Mouse (Mus musculus) mesoderm, embryonic 11.5 days (tissue): ENCODE results near the gene Sall1.
A peak's percentile ranks its signal among the peaks of the same experiment; 100 is the strongest.

Experiments used
- DNase-seq: peaks from one replicate; pipeline ENCODE4 v3.0.0-alpha.2; 2012; ENCODE audit warnings: low read depth, low spot score

Gene Sall1

DNA sequence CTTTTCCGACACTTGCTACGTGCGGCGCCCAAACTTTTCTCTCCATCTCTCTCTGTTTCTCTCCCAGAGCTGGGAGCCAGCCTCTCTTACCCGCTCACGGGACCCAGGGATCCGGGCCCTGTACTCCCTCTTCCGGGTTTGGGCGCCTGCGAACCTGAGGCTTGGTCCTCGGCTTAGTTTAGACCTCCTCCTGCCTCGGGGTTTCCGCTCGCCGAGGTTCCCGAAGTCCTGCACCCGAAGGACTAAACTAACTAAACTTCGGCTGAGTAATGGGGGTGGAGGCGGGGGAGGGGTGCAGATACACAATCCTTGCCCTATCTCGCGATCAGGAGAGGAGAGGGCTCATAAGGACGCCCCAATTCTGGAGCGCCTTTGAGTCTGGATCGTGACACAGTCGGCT lies at the start of gene Sall1:
Gene Sall1, minus strand, starts transcription at position 223 of the 400 bp plus-strand sequence.
- peak; percentile 48 for DNase-seq

DNA sequence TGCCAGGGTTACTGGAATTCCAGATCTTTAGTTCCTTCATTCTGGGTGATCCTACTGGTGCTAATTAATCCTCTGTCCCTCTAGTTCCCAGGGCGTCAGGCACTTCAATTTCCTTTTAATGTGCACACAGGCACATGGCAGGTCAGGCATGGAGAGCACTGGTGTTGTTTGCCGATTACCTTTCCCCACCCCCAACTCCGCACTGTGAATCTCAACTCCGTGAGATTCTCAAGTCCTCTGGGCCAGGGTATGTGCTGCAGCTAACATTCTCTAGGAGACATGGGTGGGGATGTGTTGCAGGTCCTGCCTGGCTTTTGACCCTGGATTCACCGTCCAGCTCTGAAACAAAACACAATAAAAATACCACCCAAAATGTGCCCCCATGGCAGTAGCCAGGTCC lies 46.0 kb upstream of the Sall1 start:
- no peak for DNase-seq

DNA sequence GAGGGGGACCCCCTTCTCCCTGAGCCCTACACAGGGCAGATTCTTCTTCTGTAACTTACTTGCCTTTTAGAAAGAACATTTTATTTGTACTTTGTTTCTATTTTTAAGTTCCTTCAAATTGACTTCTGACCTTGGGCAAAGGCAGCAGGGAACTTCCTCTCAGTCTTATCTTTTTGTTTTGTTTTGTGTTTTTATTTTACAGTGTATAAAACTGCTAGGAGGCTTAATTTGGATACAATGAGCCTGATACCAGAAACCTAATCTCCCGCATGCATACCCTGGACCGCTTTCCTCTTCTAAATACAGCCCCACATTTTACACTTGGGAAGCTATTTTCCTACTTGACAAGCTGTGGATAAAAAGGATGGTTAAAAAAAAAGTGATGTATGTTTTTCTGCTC lies 35.2 kb upstream of the Sall1 start:
- no peak for DNase-seq

DNA sequence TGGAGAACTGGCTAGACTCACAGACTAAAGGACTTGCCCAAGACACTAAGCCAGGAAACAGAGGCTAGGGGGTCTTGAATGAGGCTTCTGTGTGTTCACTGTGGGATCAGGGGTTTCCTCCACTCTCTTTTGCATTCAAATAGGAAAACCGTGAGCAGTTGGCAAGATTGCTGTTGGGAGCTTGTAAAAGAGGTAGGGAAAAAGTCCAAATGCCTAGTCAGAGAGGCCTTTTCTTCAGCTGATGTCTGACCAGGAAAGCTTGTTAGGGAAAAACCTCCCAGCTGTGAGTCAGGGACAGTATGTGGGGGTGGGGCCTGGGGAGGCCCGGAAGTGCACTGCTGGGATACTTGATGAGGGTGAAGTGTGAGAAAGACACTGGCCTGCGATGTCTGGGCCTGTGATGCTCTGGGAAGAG lies 29.0 kb upstream of the Sall1 start:
- DNase-seq: no peak

DNA sequence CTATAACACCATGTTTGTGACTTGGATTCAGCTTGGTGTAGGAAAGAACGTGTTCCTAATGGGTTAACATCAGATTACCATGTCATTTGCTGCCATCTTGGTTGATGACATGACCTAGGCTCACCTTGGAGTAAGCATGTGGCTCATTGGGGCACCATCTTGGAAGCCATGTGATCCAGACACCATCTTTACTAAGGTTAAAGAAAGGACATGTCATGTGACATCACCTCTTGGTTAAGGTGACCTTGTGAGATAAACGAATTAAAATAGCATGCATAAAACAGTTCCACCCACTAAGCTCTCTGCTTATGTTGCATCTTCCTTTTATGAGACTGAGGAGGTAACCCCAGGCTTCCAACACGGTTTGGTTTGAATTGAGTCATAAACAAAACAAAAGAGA lies 23.5 kb upstream of the Sall1 start:
- DNase-seq: no peak

DNA sequence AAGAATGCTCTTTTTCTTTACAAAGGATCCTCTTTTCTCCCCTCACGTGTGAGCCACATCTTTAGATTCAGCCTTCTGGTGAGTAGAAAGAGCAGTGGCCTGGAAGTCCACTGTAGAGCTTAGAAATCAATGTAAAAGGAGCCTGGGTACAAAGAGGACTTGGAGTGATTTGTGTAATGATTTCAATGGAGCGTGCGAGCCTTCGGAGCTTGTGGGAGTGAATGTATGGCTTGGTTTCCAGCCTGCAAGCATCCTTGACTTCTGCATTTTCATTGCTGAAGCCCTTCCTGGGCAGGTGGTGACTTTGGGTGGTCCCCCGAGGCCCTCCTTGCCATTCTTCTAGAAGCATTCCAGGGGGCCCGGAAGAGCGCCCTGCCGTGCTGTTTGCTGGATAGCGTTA lies 20.1 kb upstream of the Sall1 start:
- DNase-seq: peak; percentile 33

DNA sequence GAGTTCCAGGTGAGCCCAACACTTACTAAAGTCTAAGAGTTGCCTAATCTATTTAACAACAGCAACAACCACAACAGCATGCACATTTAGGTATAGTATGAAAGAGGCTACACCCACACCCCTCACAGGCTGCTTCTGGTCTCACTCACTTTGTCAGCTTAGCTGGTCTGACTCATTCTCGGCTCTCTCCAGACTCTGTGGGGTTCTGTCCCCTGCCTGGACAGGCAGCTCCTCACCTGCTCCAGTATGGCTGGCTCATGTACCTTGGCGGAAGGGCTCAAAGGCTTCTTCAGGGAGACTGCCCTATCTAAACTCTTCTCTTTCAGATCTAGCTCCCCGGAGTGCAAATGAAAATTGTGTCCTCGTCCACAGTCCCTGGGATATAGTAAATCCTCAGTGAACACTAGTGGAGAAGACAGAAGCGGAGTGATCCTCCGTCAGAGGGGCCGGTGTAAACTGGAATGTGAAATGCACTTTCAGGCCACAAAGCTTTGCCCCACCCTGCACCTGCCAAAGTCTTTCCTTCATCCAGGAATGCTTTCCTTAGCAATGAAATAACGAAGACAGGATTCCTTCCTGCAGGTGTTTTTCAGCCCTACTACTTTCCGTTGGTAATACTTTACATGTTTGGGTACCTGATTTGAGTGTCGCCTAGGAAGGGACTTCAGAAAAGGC lies 19.5 kb upstream of the Sall1 start:
- DNase-seq: no peak

DNA sequence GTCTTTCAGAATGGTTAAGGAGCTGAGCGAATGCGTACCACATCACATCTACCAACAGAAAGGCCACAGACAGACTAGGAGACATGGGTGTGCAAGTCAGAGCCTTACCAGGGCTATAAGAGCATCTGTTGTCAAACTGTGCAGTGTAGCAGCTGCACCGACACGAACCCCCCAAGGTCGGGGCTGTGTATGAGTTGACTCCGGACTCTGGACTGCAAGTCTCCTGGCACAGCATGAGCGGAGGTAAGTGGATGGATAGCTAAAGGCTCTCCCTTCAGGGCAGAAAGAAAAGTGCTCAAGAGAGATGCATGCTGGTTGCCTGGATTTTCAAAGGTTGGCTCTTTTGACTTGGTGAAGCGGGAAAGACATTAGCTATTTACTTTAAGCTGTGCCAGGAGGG lies 16.8 kb upstream of the Sall1 start:
- no peak for DNase-seq

DNA sequence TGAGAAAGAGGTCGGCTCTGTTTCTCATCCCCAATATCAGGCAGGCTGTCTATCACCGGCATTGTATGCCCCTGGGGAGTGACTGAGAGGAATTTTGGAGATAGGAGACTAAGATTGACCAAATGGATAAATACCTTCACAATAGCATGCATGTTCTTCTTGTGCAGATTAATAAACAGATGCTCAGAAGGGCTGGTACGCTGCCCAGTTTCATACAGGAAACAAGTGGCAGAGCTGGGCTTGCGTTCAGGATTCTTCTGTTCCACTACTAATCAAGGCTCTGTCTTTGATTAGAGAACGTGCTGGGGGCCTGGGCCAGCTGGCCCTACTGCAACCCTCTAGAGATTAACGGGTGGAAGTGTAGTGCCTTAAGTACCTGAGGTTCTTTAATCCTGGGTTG lies 15.5 kb upstream of the Sall1 start:
- DNase-seq: no peak

DNA sequence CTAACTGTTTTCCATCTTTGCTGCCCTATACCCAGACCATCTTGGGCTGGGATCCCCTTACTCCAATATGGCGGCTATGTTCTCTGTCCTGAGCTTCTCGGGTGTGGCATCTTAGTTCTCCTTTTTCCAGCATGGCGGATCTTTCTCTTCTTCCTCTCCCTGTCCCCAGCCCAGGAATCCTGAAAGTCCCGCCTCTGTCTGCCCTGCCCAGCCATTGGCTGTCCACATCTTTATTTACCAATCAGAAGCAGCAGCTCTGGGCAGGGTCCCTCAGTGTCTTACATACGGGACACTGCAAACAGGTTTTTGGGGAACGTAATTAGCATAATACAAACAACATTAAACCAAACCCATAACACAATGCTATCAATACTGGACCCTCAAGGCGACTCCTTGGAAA lies 8.9 kb upstream of the Sall1 start:
- no peak for DNase-seq

DNA sequence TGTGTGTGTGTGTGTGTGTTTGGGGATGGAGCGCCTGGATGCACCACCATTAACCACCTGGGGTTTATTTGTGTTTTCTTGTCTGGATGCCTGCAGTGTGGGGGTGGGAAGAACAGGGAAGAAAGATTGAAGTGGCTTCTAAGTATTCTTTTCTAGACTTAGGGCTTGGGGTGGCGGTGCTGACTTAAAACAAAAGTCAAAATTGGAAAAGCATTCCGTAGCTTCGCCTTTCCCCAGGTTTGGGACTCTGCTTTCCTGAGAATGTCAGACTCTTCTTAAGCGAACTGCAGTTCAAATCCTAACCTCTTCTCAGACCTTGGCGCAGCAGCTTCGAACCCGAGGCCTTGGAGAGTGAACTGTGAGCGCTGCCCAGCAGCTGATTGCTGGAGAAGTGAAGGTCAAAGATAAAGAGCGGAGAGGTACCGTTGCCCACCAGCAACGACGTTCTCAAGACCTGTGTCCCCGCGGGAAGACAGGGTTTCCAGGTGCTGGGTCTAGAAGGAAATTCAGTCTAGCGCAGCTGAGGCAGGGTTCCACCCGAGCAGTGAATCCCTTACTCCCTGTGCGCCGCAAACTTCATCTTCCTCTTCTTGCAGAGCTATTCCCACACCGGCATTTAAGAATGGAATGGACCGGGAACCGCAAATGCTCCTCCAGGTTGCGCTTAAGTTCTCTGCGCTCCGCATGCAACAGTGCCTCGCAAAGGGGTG lies 2.8 kb upstream of the Sall1 start:
- peak; percentile 56 for DNase-seq

DNA sequence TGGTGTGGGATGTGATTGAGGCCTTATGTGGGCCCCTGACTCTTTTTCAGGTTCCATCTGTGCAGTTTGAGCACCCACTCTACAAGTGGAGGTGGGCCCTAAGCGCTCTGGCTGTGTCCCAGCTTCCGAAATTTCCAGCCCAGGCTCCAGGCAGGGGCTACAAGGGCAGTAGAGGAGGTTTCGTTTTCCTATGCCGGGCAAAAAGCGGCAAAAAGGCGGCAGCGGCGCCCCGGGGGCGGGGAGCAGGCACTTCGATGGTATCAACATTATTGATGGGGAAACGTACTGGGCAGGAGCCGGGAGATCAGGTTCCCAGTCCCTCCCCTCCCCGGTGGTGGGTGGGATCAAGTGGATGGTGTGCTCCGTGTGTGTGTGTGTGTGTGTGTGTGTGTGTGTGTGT lies 2.3 kb upstream of the Sall1 start:
- DNase-seq: peak; percentile 74

DNA sequence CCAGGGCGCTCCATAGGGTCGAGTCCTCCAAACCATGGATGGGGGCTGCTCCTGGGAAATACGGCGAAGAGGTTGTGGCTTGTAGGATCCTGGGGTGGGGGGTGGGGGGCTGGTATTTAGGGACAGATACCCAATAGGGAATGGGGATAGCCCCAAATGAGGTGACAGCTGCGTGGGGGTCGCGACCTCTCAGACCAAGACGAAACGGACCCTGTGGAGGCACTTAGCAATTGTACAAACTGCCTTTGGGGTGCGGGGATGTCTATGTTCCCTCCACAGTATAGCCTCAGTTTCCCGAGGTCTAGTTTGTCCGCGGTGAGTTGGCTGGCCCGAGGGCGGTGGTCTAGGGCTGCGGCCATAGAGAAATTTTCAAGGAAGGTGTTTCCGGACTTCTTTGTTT lies 1.8 kb upstream of the Sall1 start:
- DNase-seq: no peak

DNA sequence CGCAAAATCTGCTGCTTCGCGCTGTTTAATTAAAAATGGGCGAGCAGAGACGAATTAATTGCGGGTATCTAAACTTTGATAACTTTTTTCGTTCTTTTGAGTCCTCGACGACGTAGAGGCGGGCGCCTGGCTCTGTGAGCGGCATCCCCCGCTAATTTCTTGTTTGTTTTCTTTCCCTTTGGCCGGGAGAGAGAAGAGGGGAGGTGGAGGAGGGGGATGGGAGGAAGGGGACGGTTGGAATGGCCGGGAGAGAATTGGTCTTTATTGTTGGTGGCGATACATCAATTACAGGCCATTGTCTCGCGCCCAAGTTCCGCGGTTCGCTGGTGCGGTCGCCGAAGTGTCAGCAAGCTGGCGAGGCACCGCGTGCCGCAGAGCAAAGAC lies 1.2 kb upstream of the Sall1 start:
- DNase-seq: peak; percentile 71

DNA sequence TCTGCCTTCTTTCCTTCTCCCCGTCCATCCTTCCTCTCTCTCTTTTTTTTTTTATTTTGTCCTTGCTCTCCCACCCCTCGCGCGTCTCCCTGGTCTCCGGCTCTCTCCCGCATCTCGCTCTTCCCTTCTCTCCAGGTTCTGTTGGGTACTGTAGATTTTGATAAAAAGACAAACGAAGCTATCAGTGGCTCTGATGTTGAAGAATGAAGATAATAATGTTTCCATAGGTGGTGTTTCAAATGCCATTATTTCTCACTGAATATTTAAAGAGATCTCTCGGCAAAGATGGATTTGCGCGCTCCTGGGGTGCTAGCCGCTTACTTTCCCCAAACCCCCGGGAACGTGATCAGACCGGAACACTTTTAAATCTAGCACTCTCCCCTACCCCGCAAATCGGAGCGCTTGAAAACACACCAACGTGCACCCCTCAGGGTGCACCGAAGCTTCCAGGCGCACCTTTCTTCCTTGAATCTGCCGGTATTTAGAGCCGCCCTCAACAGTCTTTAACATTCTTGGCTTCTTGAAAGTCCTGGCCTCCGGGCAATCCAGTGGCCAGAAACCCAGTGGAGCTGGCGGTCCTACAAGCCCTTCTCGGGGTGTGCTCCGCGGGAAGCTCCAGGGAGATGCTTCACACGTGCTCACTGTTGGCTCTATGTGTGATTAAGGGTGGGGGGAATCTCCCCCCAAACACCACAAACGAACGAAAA lies 702 bp upstream of the Sall1 start:
- DNase-seq: peak; percentile 44

DNA sequence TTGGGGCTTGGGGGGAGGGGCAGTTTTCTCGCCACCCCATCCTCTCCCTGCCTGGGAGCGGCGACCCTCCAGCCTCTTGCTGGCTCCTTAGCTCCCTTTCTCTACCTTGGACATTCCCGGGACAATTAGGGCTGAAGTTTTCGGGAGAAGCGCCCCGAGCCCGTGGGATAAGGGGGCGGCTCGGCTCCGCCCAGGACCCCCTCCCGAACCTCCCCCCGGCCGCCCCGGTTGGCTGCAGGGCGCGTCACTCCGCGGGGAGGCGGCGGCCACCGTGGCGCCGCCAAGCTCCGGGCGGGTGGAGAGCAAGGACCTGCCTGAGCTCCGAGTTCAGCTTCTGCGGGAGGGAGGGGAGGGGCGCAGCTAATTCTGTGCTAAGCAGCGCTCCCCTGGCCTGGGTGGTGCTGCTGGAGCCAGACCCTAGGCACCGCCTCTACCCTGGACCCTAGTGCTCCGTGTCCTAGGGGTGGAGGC lies 556 bp downstream of the Sall1 start:
- DNase-seq: peak; percentile 88

DNA sequence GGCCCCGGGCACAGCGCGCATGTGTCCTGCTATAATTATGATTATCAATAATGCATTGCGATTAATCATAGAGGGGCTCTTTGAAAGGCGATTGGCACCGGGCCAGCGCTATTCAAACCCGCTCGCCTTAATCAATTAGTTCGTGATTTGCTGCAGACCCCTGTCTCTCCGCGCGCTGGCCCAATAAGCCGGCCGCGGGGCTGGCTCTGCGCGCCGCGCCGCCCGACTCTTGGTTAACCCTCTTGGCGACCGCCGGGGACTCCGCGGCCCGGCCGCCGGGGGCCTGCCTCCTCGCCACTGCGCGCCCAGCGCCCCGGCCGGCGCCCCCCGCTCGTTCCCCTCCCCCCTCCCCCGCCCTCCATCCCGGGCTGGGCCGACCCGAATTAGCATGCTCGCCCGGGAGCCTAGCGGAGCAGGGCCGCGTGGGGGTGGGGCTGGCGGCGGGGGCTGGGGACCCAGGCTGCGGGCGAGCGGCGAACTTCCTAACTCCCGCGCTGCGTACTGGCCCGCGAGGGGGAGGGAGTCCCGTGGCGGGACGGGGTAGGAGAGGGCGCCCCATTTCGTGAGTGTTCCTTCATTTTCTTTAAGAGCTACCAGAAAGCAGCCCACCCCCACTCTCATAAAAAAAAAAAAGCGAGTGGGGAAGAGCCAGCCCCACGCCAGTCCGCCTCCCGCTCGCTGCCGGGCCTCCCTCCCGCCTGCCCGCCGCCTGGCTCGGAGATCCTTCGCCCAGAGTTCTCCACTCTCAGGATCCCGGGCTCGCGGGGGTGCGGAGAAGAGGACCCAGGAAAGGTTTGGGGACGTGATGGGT lies 1.2 kb downstream of the Sall1 start:
- peak; percentile 91 for DNase-seq

DNA sequence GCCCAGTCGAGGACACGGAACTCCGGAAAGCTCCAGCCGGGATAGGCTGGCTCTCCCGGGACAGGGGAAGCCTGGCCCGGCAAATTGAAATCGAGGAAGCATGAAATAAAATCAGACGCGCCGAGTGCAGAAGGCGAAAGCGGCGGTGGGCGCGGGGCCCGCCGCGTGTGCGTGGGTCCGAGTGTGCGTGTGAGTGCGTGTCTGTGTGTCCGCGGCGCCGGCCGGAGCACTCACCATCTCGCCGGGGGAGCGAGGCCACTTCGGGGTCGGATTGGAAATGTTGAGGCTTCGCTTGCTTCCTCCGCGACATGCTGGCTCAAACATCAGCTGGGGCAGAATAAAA lies 1.9 kb downstream of the Sall1 start:
- DNase-seq: peak; percentile 51

DNA sequence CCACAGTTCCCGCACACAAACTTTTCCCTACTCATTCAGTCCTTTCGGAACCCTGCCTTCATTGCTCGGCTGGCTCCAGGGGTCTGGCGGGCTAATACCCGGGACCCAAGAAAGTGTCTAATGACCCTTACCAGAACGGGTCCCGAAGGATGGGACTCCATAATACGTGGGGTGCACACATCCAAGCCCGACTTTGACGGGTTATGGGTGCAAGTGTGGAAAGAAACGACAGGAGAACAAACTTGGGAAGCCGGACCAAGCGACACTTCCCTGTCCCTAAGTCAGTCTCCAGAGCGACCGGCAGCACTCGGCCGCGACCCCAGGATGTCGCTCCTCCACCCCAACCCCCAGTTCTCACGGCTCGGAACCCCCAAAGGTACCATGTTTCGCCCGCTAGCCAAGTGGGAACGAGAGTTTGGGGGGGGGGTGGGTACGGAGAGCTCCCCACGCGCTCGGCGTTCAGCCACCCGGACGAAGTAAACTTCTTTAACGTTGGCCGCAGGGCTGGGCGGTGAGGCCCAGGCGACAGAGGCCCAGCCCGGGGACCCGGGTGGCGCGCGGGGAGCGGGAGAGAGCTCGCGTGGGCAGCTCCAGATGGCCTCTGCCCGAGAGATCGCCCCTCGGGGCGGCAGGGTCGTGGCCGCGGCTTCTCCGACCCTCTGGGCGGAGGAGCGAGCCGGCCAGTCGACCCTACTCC lies 2.4 kb downstream of the Sall1 start:
- no peak for DNase-seq

DNA sequence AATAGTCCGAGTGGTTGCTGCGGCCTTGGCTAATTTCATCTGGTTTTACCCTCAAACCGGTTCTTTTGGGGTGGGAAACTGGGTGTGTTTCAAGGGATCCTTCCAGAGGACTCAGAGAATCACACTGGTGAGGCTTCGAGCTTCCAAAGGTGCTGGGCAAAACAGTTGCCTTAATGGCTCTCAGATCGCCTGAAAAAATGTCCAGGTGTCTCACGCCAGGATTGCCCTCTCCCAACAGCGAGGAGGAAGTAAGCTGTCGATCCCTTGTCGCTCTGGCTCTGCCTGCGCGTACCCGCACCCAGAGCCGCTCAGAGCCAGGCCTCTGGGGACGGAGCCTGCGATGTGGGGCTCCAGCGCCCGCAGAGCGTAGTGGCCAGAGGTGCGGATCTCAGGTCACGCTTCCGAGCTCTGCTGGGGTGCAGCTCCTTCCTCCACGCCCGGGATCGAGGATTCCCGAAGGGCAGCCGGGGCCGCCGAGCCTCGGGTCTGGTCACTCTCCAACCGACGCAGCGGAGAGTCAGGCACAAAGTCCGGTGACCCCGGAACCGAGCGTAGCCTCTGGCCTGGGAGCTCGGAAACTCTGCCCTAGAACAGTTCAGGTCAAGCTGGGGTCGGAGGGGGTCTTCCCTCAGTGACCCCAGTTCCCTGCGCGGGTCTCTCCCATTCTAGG lies 3.1 kb downstream of the Sall1 start:
- no peak for DNase-seq

DNA sequence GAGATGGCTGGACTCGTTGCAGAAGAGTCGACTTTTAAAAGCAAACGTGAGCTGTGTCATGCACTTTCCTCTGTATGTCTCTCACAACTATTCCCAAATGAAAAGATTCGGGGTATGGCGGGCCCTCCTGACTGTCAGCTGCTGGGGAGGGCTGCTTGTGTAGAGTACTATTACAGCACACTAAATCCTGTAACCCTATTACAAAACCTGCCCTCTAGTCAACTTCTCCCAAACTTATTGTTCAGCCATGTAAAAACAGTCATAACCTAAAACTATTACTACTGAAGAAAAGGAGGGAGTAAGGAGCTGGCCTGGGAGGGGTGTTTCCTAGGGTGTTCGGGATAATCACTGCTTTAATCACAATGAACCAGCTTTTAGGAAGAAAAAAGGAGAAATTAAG lies 4.1 kb downstream of the Sall1 start:
- no peak for DNase-seq
